Mouse (Mus musculus) G1E (cell line): Measurements from ENCODE around the gene AL732309.1. TPM values are rescaled to one million over a fixed set of nuclear protein-coding genes. Genes with fewer than 3 reads are reported as not detected.

ENCODE experiments used
- ATAC-seq: 2 replicates; pipeline ENCODE4 v1.8.0; 2016; ENCODE audit warnings: mild to moderate bottlenecking; ENCODE audit not compliant: insufficient number of reproducible peaks, poor library complexity, low FRiP score, severe bottlenecking; ENCODE audit errors: extremely low read depth
- DNase-seq: peaks from one replicate; pipeline ENCODE4 v3.0.0; 2012; ENCODE audit warnings: low spot score
- H3K27me3 ChIP-seq: 2 replicates; pipeline ENCODE4 v1.6.1; 2012; ENCODE audit warnings: mild to moderate bottlenecking, low read length, inconsistent platforms; ENCODE audit not compliant: insufficient read depth
- H3K36me3 ChIP-seq: replicated peaks from 2 replicates; pipeline ENCODE3; 2012; ENCODE audit warnings: mild to moderate bottlenecking, inconsistent platforms
- H3K4me1 ChIP-seq: 2 replicates; pipeline ENCODE4 v1.6.1; 2012; ENCODE audit warnings: low read depth, low read length, inconsistent platforms, mixed read lengths; ENCODE audit not compliant: insufficient read depth
- H3K4me3 ChIP-seq: 2 replicates; pipeline ENCODE4 v1.5.1; 2012; ENCODE audit warnings: low read depth, mild to moderate bottlenecking, inconsistent platforms, low read length, moderate library complexity, mixed read lengths
- H3K9me3 ChIP-seq: replicated peaks from 2 replicates; pipeline ENCODE4 v1.6.1; 2012; ENCODE audit warnings: inconsistent platforms
- CTCF ChIP-seq: IDR thresholded peaks from 2 replicates; pipeline ENCODE4 v1.5.1; 2012; ENCODE audit warnings: low read depth, low read length, inconsistent platforms, mixed read lengths
- GATA1 ChIP-seq: IDR thresholded peaks from 2 replicates; pipeline ENCODE4 v1.6.1; 2012; ENCODE audit warnings: borderline replicate concordance, low read length, inconsistent platforms, mixed read lengths
- GATA2 ChIP-seq: IDR thresholded peaks from 2 replicates; pipeline ENCODE4 v1.6.1; 2012; ENCODE audit warnings: low read depth, low read length, inconsistent platforms, borderline replicate concordance
- POLR2AphosphoS5 ChIP-seq: IDR thresholded peaks from 2 replicates; pipeline ENCODE4 v1.6.1; 2012; ENCODE audit warnings: low read depth, low read length, inconsistent platforms; ENCODE audit not compliant: insufficient replicate concordance
- TAL1 ChIP-seq: conservative IDR thresholded peaks from 2 replicates; pipeline ENCODE4 v1.6.1; 2012; ENCODE audit warnings: low read depth, low read length, inconsistent platforms, mixed read lengths
- polyA plus RNA-seq: library from polyadenylated mRNA; stranded (reverse); fragments of >175 nt; gene quantifications from 2 replicates; pipeline ENCODE4 v1.2.3, GENCODE M21; 2012
- total RNA-seq, 2 experiments: library from RNA; stranded (forward) in 1 of 2; stranded (reverse) in 1 of 2; fragments of 200-1000 nt in 1 of 2; fragments of >200 nt in 1 of 2; fragmentation: Nextera tagmentation in 1 of 2; gene quantifications; 2 replicates each; pipeline ENCODE4 v1.2.3; 2014 to 2017

The AL732309.1 gene
- total and polyA plus RNA-seq, 3 experiments: 1.4 to 6.3 (median 4.2) TPM

- H3K4me1 ChIP-seq: peaks cover 97% of the 10 kb centered on the region
- peaks cover 48% of the 10 kb centered on the region for H3K27me3 ChIP-seq
- no peaks in the 10 kb centered on the region for H3K9me3 ChIP-seq
Measured at GRCm38 (mm10) chr2:25234050-25234449, 12.6 kb downstream of the AL732309.1 start, which contains the start of gene Slc34a3. Slc34a3 (minus strand) TSS chr2:25234364.

GRCm38 (mm10) chr2:25233421-25233820 is 13.2 kb downstream of the AL732309.1 start:
- Histone ChIP-seq H3K36me3 (peaks cover 4% of the 10 kb centered on the region), H3K9me3 (no peaks in the 10 kb centered on the region), H3K27me3 (peaks cover 44% of the 10 kb centered on the region), H3K4me3 (peak overlapping the region; percentile 61; the same call in 1 of the 2 replicates), H3K4me1 (peaks cover 99% of the 10 kb centered on the region)
- ATAC-seq (peak; percentile 64), DNase-seq (peak; percentile 82)
- TF ChIP-seq TAL1: peak; percentile 89
- no peak for TF ChIP-seq POLR2AphosphoS5

More at GRCm38 (mm10) chr2:25234050-25234449, 12.6 kb downstream of the AL732309.1 start, which contains the start of gene Slc34a3:
- no peak for DNase-seq
- no peak for TF ChIP-seq POLR2AphosphoS5
- ATAC-seq: no peak
- Histone ChIP-seq H3K36me3 (peaks cover 4% of the 10 kb centered on the region), H3K4me3 (peak within 1 kb of the TSS; percentile 61; the same call in 1 of the 2 replicates)

- H3K4me1 ChIP-seq: peaks cover 97% of the 10 kb centered on the region
- ATAC-seq: no peak
Measured at GRCm38 (mm10) chr2:25231038-25231437, 15.6 kb downstream of the AL732309.1 start.

GRCm38 (mm10) chr2:25230581-25230980 is 16.1 kb downstream of the AL732309.1 start:
- ATAC-seq: no peak
- H3K4me3 ChIP-seq: no peak overlapping the region
- peaks cover 7% of the 10 kb centered on the region for H3K36me3 ChIP-seq
- H3K9me3 ChIP-seq: no peaks in the 10 kb centered on the region
- TF ChIP-seq CTCF (no peak), POLR2AphosphoS5 (no peak), GATA2 (no peak), TAL1 (no peak), GATA1 (no peak)
- peaks cover 22% of the 10 kb centered on the region for H3K27me3 ChIP-seq
- no peak for DNase-seq
- H3K4me1 ChIP-seq: peaks cover 97% of the 10 kb centered on the region

More at GRCm38 (mm10) chr2:25231038-25231437, 15.6 kb downstream of the AL732309.1 start:
- peaks cover 7% of the 10 kb centered on the region for H3K36me3 ChIP-seq
- H3K4me3 ChIP-seq: peak overlapping the region; percentile 0; the same call in 1 of the 2 replicates
- peaks cover 26% of the 10 kb centered on the region for H3K27me3 ChIP-seq
- no peak for DNase-seq
- no peaks in the 10 kb centered on the region for H3K9me3 ChIP-seq
- TF ChIP-seq GATA2 (no peak), POLR2AphosphoS5 (no peak), CTCF (no peak), GATA1 (no peak), TAL1 (no peak)

GRCm38 (mm10) chr2:25229582-25229981 is 17.1 kb downstream of the AL732309.1 start:
- H3K4me3 ChIP-seq: no peak overlapping the region
- DNase-seq (no peak), ATAC-seq (no peak)
- peaks cover 91% of the 10 kb centered on the region for H3K4me1 ChIP-seq
- H3K36me3 ChIP-seq: peaks cover 7% of the 10 kb centered on the region
- TF ChIP-seq POLR2AphosphoS5: no peak
- TF ChIP-seq TAL1: no peak
- no peak for TF ChIP-seq CTCF
- no peak for TF ChIP-seq GATA2
- TF ChIP-seq GATA1: no peak
- H3K27me3 ChIP-seq: peaks cover 22% of the 10 kb centered on the region
- no peaks in the 10 kb centered on the region for H3K9me3 ChIP-seq

- ATAC-seq: no peak
- Histone ChIP-seq H3K9me3 (no peaks in the 10 kb centered on the region), H3K4me3 (no peak overlapping the region; the same call in 1 of the 2 replicates), H3K27me3 (peaks cover 22% of the 10 kb centered on the region), H3K36me3 (peaks cover 9% of the 10 kb centered on the region), H3K4me1 (peaks cover 85% of the 10 kb centered on the region)
- no peak for DNase-seq
- no peak for TF ChIP-seq TAL1
- TF ChIP-seq CTCF: no peak
- no peak for TF ChIP-seq GATA1
- no peak for TF ChIP-seq POLR2AphosphoS5
- TF ChIP-seq GATA2: no peak
Measured at GRCm38 (mm10) chr2:25228995-25229530, 17.6 kb downstream of the AL732309.1 start.
